Mouse (Mus musculus): Measurements from ENCODE around the gene Ms4a4a.

- TF ChIP-seq EP300 (IDR thresholded peaks at IDR 0.05; ENCODE audit: insufficient read depth, low read depth, low read length) (no peak), POLR2A (IDR thresholded peaks at IDR 0.05; ENCODE audit: insufficient read depth, low read depth, low read length) (no peak), CTCF (IDR thresholded peaks at IDR 0.05) (0 out of 2 replicates have a peak, but pooled peaks have one; percentile 2)
These were observed 31.3 kb upstream of the Ms4a4a start for GRCm38 (mm10) chr19:11343992-11344391.
